Mouse (Mus musculus) ovary, adult 18-20 months (tissue): ENCODE results near the gene AU018091.
"Not testable (repeated sequence)": the region's sequence is repeated elsewhere in the genome, so short reads cannot be mapped to it uniquely, and the experiment has no call there.

Experiments
- DNase-seq: peaks from one replicate; pipeline ENCODE4 v3.0.0; 2022; ENCODE audit warnings: low spot score, mixed read lengths

The AU018091 gene

GRCm38 (mm10) chr7:3166270-3166669 is 2.7 kb downstream of the AU018091 start:
- no peak for DNase-seq

GRCm38 (mm10) chr7:3164991-3165390 is 4.0 kb downstream of the AU018091 start:
- DNase-seq = no peak

- no peak for DNase-seq
Measured at GRCm38 (mm10) chr7:3164381-3164780, 4.6 kb downstream of the AU018091 start.

GRCm38 (mm10) chr7:3150376-3150775 is 18.6 kb downstream of the AU018091 start:
- DNase-seq = no peak

- no peak for DNase-seq
Measured at GRCm38 (mm10) chr7:3146072-3146471, 22.9 kb downstream of the AU018091 start.

- no peak for DNase-seq
Measured at GRCm38 (mm10) chr7:3143329-3143728, 25.7 kb downstream of the AU018091 start.

GRCm38 (mm10) chr7:3135606-3136005 is 33.4 kb downstream of the AU018091 start:
- no peak for DNase-seq

- DNase-seq = no peak
Measured at GRCm38 (mm10) chr7:3134654-3135053, 34.3 kb downstream of the AU018091 start.

GRCm38 (mm10) chr7:3130342-3130741 is 38.7 kb downstream of the AU018091 start:
- no peak for DNase-seq

- not testable (repeated sequence) for DNase-seq
Measured at GRCm38 (mm10) chr7:3128564-3128963, 40.4 kb downstream of the AU018091 start.

- DNase-seq = not testable (repeated sequence)
Measured at GRCm38 (mm10) chr7:3111193-3111592, 57.8 kb downstream of the AU018091 start.

- not testable (repeated sequence) for DNase-seq
Measured at GRCm38 (mm10) chr7:3106516-3107077, 62.4 kb downstream of the AU018091 start.
